Mouse (Mus musculus): ENCODE measurements around the gene Fam185a. TPM values are rescaled to one million over a fixed set of nuclear protein-coding genes. Genes with fewer than 3 reads are reported as not detected.

The Fam185a gene
- polyA plus RNA-seq, 1 experiment from 2014 or later = 9.4 TPM

DNA sequence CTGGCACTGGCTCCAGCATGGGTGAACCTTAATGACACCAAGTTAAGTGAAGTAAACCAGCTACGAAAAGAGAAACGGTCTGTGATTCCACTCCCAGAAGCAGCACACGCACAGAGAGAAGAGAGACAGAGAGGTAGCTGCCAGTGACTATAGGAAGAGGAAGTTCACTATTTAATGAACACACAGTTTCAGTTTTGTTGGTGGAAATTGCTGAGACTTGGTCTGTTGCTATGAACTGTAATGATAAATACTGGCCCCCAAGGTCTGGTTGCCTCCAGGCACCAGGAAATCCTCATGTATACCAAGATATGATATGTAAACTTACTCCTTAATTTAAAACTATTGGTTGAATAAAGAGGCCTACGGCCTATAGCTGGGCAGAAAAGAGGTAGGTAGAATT, 38.3 kb upstream of the Fam185a start:
- no peaks in the 10 kb centered on the region for H3K27me3 ChIP-seq (ENCODE audit: control insufficient read depth, insufficient read depth, low read length)
- no peak for ATAC-seq (ENCODE audit: low read depth)
- no peak overlapping the region for H3K4me3 ChIP-seq (ENCODE audit: low read depth, low read length)
- H3K9me3 ChIP-seq (ENCODE audit: control insufficient read depth, low read length) = no peaks in the 10 kb centered on the region
- no peaks in the 10 kb centered on the region for H3K36me3 ChIP-seq (ENCODE audit: control insufficient read depth, insufficient read depth, low read length)
- H3K4me1 ChIP-seq (ENCODE audit: control insufficient read depth, insufficient read depth, low read length) = no peaks in the 10 kb centered on the region
- no peak overlapping the region for H3K9ac ChIP-seq (replicated peaks; ENCODE audit: low read depth, low read length)
- WGBS = 89% methylated on average over 4 of the region's 4 CpGs
- no peak overlapping the region for H3K4me2 ChIP-seq (ENCODE audit: low read depth, low read length)
- no peak overlapping the region for H3K27ac ChIP-seq (ENCODE audit: low read depth, low read length)

DNA sequence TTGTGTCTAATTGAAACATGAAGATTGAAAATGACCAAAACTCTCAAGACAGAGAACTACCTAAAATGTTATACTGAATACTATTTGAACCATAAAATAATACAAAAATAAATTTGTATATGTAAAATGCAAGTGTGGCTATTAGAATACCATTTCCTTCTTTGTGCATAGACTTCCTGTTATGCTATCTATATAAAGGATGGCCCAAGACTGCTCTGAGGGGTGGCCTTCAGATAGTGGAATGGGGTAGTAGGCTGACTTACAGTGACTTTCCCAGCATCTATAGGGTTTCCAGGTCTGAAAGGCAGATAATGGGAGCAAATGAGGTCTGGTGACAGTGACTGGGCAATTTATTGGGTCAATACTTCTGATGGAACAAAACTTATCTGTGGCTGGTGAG, 37.4 kb upstream of the Fam185a start:
- Histone ChIP-seq H3K9ac (replicated peaks; ENCODE audit: low read depth, low read length) (no peak overlapping the region), H3K27ac (ENCODE audit: low read depth, low read length) (no peak overlapping the region), H3K9me3 (ENCODE audit: control insufficient read depth, low read length) (no peaks in the 10 kb centered on the region), H3K4me3 (ENCODE audit: low read depth, low read length) (no peak overlapping the region), H3K36me3 (ENCODE audit: control insufficient read depth, insufficient read depth, low read length) (no peaks in the 10 kb centered on the region), H3K4me1 (ENCODE audit: control insufficient read depth, insufficient read depth, low read length) (no peaks in the 10 kb centered on the region), H3K27me3 (ENCODE audit: control insufficient read depth, insufficient read depth, low read length) (no peaks in the 10 kb centered on the region), H3K4me2 (ENCODE audit: low read depth, low read length) (no peak overlapping the region)
- no peak for ATAC-seq (ENCODE audit: low read depth)

DNA sequence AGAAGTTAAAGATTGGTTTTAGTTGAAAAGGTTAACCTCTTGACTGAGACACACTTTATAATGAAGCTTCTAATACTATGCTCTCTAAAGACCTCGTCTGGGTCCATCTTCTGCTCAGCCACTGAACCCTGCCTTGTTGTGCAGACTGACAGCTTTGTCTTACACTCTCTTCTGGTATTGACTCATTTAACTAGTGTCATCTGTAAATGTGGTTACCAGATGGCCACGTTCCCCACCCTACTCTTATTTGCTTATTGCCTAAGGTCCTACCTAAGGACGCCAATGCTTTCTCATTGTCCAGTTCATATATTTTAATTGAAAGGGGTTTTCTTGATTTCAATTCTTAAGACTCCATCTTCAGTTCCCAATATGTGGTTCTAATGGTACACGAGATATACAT, 35.9 kb upstream of the Fam185a start:
- no peak overlapping the region for H3K9ac ChIP-seq (replicated peaks; ENCODE audit: low read depth, low read length)
- H3K27me3 ChIP-seq (ENCODE audit: control insufficient read depth, insufficient read depth, low read length) = no peaks in the 10 kb centered on the region
- H3K27ac ChIP-seq (ENCODE audit: low read depth, low read length) = no peak overlapping the region
- no peak for ATAC-seq (ENCODE audit: low read depth)
- no peaks in the 10 kb centered on the region for H3K9me3 ChIP-seq (ENCODE audit: control insufficient read depth, low read length)
- no peaks in the 10 kb centered on the region for H3K4me1 ChIP-seq (ENCODE audit: control insufficient read depth, insufficient read depth, low read length)
- no peaks in the 10 kb centered on the region for H3K36me3 ChIP-seq (ENCODE audit: control insufficient read depth, insufficient read depth, low read length)
- WGBS = 84% methylated on average over 4 of the region's 4 CpGs
- H3K4me3 ChIP-seq (ENCODE audit: low read depth, low read length) = no peak overlapping the region
- no peak overlapping the region for H3K4me2 ChIP-seq (ENCODE audit: low read depth, low read length)

DNA sequence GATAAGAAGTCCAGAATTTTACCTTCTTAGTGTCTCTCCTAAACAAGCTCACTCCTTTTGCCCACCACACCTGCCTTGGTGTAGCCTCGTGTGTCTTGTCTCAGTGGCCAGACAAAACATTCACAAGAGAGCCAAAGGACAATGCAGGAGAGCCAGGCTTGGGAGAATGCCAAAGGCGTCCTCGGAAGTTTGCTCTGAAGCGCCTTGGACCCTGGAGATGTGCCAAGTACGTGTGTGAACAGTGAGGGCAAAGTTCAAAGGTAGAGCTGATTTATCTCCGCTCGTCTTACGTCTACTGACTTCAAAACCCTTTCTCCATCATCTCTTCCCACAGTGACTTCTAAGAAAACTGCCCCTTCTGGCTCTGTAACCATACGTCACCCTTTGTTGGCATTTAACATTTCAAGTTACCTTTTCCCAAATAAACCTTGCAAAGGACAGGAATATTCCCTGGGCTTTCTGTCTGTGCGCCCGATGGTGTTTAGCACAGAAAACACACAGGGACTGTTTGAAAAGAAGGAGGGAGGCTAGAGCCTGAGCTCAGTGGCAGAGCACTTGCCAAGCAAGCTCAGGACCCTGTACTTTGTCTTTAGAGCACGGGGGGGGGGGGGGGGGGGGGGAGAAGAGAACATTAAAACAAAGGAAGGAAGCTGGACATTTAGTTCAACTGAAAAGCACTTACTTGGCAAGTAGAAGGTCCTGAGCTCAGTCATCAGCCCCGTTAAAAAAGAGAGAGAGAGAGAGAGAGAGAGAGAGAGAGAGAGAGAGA, 33.0 kb upstream of the Fam185a start:
- H3K9ac ChIP-seq (replicated peaks; ENCODE audit: low read depth, low read length) = no peak overlapping the region
- H3K9me3 ChIP-seq (ENCODE audit: control insufficient read depth, low read length) = no peaks in the 10 kb centered on the region
- WGBS = 42% methylated on average over 13 of the region's 13 CpGs
- no peaks in the 10 kb centered on the region for H3K27me3 ChIP-seq (ENCODE audit: control insufficient read depth, insufficient read depth, low read length)
- H3K4me3 ChIP-seq (ENCODE audit: low read depth, low read length) = no peak overlapping the region
- H3K4me2 ChIP-seq (ENCODE audit: low read depth, low read length) = no peak overlapping the region
- H3K27ac ChIP-seq (ENCODE audit: low read depth, low read length) = no peak overlapping the region
- H3K36me3 ChIP-seq (ENCODE audit: control insufficient read depth, insufficient read depth, low read length) = no peaks in the 10 kb centered on the region
- no peaks in the 10 kb centered on the region for H3K4me1 ChIP-seq (ENCODE audit: control insufficient read depth, insufficient read depth, low read length)
- ATAC-seq (ENCODE audit: low read depth) = no peak

DNA sequence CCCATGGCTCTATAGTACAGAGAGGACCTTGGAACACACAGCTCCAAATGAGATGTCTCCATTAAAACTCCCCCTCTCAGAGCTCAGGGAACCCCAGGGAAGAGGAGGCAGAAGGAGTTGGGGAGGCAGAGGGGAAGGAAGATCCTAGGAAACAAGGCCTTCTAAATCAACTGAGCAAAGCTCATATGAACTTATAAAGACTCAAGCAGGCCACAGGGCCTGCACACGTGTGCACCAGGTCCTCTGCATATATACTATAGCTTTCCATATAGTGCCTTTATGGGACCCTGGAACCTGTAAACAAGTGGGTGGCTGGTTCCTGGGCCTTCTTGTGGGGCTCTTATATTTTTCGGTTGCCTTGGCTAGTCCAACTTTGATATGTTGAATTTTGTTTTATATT, 30.2 kb upstream of the Fam185a start:
- Histone ChIP-seq H3K9ac (replicated peaks; ENCODE audit: low read depth, low read length) (no peak overlapping the region), H3K27ac (ENCODE audit: low read depth, low read length) (no peak overlapping the region), H3K4me1 (ENCODE audit: control insufficient read depth, insufficient read depth, low read length) (no peaks in the 10 kb centered on the region), H3K27me3 (ENCODE audit: control insufficient read depth, insufficient read depth, low read length) (no peaks in the 10 kb centered on the region), H3K4me2 (ENCODE audit: low read depth, low read length) (no peak overlapping the region), H3K4me3 (ENCODE audit: low read depth, low read length) (no peak overlapping the region), H3K9me3 (ENCODE audit: control insufficient read depth, low read length) (no peaks in the 10 kb centered on the region), H3K36me3 (ENCODE audit: control insufficient read depth, insufficient read depth, low read length) (no peaks in the 10 kb centered on the region)
- ATAC-seq (ENCODE audit: low read depth) = no peak
- 88% methylated on average over 2 of the region's 2 CpGs for WGBS

DNA sequence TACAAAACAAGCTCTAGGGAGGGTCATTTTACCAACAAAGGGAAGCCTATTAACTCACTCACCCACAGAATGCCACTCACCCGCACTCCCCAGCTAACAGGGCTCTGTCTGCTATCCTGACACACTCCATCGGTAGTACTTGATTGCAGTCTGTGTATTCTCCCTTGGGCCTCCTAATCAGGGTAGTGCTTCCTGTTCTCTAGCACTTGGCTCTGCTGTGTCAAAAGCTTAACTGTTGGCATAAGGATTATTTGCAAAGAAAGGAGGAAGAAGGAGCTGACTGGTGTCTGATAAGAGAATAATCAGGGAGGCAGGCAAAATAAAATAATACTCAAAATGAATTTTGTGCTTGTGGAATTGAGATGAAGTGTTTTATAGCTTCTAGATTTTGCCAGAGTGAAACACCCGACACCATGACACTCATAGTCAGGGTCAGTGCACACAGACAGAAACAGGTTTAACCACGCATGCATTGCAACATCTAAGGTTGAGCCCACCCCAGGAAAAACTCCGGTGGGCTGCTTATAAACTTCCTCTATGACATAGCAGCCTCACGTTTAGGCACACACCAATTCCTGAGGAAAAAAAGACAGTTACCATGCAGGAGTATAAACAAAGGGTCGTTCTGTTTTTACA, 29.4 kb upstream of the Fam185a start:
- H3K36me3 ChIP-seq (ENCODE audit: control insufficient read depth, insufficient read depth, low read length) = no peaks in the 10 kb centered on the region
- H3K9me3 ChIP-seq (ENCODE audit: control insufficient read depth, low read length) = no peaks in the 10 kb centered on the region
- no peaks in the 10 kb centered on the region for H3K27me3 ChIP-seq (ENCODE audit: control insufficient read depth, insufficient read depth, low read length)
- no peak overlapping the region for H3K4me3 ChIP-seq (ENCODE audit: low read depth, low read length)
- ATAC-seq (ENCODE audit: low read depth) = no peak
- no peak overlapping the region for H3K9ac ChIP-seq (replicated peaks; ENCODE audit: low read depth, low read length)
- WGBS = 53% methylated on average over 7 of the region's 7 CpGs
- no peaks in the 10 kb centered on the region for H3K4me1 ChIP-seq (ENCODE audit: control insufficient read depth, insufficient read depth, low read length)
- no peak overlapping the region for H3K27ac ChIP-seq (ENCODE audit: low read depth, low read length)
- H3K4me2 ChIP-seq (ENCODE audit: low read depth, low read length) = no peak overlapping the region

DNA sequence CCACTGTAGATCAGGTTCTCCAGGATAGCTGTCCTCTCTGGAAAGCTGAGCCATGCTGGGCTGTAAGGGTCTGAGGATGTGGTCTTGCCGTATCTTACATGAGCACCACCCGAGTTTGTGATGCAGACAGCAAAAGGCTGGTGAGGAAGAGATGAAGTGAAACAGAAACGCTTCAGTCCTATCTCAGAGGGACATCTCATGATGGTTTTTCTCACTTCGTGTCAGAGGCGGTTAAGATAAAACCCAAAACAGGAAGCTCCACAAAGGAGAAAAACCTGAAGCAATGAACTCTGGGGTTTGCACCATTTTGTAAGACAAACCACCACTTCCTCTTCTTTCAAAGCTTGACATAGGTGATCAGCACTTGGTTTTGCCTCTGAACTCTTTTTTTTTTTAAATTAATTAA, 13.5 kb upstream of the Fam185a start:
- no peak overlapping the region for H3K4me3 ChIP-seq (ENCODE audit: low read depth, low read length)
- H3K4me2 ChIP-seq (ENCODE audit: low read depth, low read length) = no peak overlapping the region
- 87% methylated on average over 5 of the region's 5 CpGs for WGBS
- H3K36me3 ChIP-seq (ENCODE audit: control insufficient read depth, insufficient read depth, low read length) = no peaks in the 10 kb centered on the region
- H3K4me1 ChIP-seq (ENCODE audit: control insufficient read depth, insufficient read depth, low read length) = no peaks in the 10 kb centered on the region
- no peaks in the 10 kb centered on the region for H3K9me3 ChIP-seq (ENCODE audit: control insufficient read depth, low read length)
- H3K27me3 ChIP-seq (ENCODE audit: control insufficient read depth, insufficient read depth, low read length) = no peaks in the 10 kb centered on the region
- ATAC-seq (ENCODE audit: low read depth) = no peak
- no peak overlapping the region for H3K9ac ChIP-seq (replicated peaks; ENCODE audit: low read depth, low read length)
- H3K27ac ChIP-seq (ENCODE audit: low read depth, low read length) = no peak overlapping the region

DNA sequence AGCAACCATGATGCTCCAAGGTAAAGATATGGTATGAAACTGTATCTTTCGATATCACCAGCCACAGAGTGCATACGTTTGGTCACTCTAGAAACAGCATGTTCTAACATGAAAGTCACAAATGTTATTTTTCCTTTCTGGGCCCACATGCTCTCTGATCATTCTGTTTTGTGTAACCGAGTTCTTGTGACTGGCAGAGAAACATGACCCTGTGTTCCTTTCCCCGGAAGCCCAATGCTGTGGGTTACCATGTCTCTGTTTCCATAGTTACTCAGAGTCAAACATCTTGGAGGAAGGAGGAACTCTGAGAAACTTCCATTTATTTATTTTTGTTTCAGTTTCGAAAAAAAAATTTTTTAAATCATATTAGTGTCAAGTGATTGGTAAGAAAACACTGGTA, 12.7 kb upstream of the Fam185a start:
- no peaks in the 10 kb centered on the region for H3K36me3 ChIP-seq (ENCODE audit: control insufficient read depth, insufficient read depth, low read length)
- H3K9me3 ChIP-seq (ENCODE audit: control insufficient read depth, low read length) = no peaks in the 10 kb centered on the region
- no peaks in the 10 kb centered on the region for H3K4me1 ChIP-seq (ENCODE audit: control insufficient read depth, insufficient read depth, low read length)
- no peaks in the 10 kb centered on the region for H3K27me3 ChIP-seq (ENCODE audit: control insufficient read depth, insufficient read depth, low read length)
- H3K27ac ChIP-seq (ENCODE audit: low read depth, low read length) = no peak overlapping the region
- H3K4me2 ChIP-seq (ENCODE audit: low read depth, low read length) = no peak overlapping the region
- no peak overlapping the region for H3K4me3 ChIP-seq (ENCODE audit: low read depth, low read length)
- WGBS = 82% methylated on average over 5 of the region's 5 CpGs
- ATAC-seq (ENCODE audit: low read depth) = no peak
- H3K9ac ChIP-seq (replicated peaks; ENCODE audit: low read depth, low read length) = no peak overlapping the region

DNA sequence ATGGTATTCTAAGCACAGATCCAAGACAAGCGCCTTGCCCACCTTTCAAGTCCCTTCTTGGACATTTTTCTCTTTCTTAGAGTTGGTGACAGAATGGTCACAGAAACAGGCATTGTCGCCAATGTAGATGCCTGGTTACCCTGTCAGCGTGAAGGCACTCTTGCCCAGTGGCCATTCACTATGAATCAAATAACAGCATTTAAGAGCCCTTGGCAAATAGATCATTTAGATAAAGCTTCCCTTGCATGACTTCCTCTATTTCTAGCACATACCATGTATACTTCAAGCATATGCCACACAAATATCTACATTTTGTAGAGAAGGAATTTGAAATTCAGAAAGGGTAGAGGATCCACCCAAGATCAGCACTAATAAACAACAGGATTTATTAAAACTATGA, 11.4 kb upstream of the Fam185a start:
- H3K27ac ChIP-seq (ENCODE audit: low read depth, low read length) = no peak overlapping the region
- no peaks in the 10 kb centered on the region for H3K9me3 ChIP-seq (ENCODE audit: control insufficient read depth, low read length)
- no peak overlapping the region for H3K9ac ChIP-seq (replicated peaks; ENCODE audit: low read depth, low read length)
- no peaks in the 10 kb centered on the region for H3K36me3 ChIP-seq (ENCODE audit: control insufficient read depth, insufficient read depth, low read length)
- no peak for ATAC-seq (ENCODE audit: low read depth)
- H3K4me1 ChIP-seq (ENCODE audit: control insufficient read depth, insufficient read depth, low read length) = no peaks in the 10 kb centered on the region
- no peak overlapping the region for H3K4me2 ChIP-seq (ENCODE audit: low read depth, low read length)
- H3K27me3 ChIP-seq (ENCODE audit: control insufficient read depth, insufficient read depth, low read length) = no peaks in the 10 kb centered on the region
- 97% methylated on average over 3 of the region's 3 CpGs for WGBS
- H3K4me3 ChIP-seq (ENCODE audit: low read depth, low read length) = no peak overlapping the region
